Mouse (Mus musculus) bone marrow macrophage, adult 2 months (primary cell): ENCODE measurements around the gene Isyna1. TPM values are rescaled to one million over a fixed set of nuclear protein-coding genes. Genes with fewer than 3 reads are reported as not detected.

Experiments used
- H3K27ac ChIP-seq: 2 replicates; pipeline ENCODE4 v1.5.1; 2012; ENCODE audit warnings: low read depth, low read length; ENCODE audit not compliant: insufficient read depth
- H3K4me1 ChIP-seq: 2 replicates; pipeline ENCODE4 v1.6.1; 2012; ENCODE audit warnings: low read length; ENCODE audit not compliant: control insufficient read depth, insufficient read depth
- H3K4me3 ChIP-seq: 2 replicates; pipeline ENCODE4 v1.5.1; 2012; ENCODE audit warnings: mild to moderate bottlenecking, low read length, moderate library complexity; ENCODE audit not compliant: insufficient read depth
- CTCF ChIP-seq: IDR thresholded peaks from 2 replicates; pipeline ENCODE4 v1.5.1; 2012; ENCODE audit warnings: low read depth, mild to moderate bottlenecking, low read length, moderate library complexity
- POLR2A ChIP-seq: IDR thresholded peaks from 2 replicates; pipeline ENCODE4 v1.6.1; 2012; ENCODE audit warnings: mild to moderate bottlenecking, low read depth, low read length, borderline replicate concordance
- polyA plus RNA-seq: library from polyadenylated mRNA; stranded (reverse); fragments of >200 nt; gene quantifications from 2 replicates; pipeline ENCODE4 v1.2.4, GENCODE M21; 2012; ENCODE audit not compliant: missing spikeins, insufficient read depth, insufficient read length

Isyna1 gene
- polyA plus RNA-seq, 1 experiment: 36.0 TPM

GRCm38 (mm10) chr8:70600473-70601270, 6.5 kb downstream of the Isyna1 start:
- no peak overlapping the region for H3K4me3 ChIP-seq
- H3K27ac ChIP-seq: peak overlapping the region; percentile 21; the same call in 1 of the 2 replicates
- TF ChIP-seq POLR2A: no peak
- 0 out of 2 replicates have a peak, but pooled peaks have one; percentile 5 for TF ChIP-seq CTCF
- peaks cover 20% of the 10 kb centered on the region for H3K4me1 ChIP-seq

GRCm38 (mm10) chr8:70601271-70601649, 7.1 kb downstream of the Isyna1 start:
- TF ChIP-seq POLR2A (no peak), CTCF (no peak)
- Histone ChIP-seq H3K4me3 (no peak overlapping the region), H3K4me1 (peaks cover 24% of the 10 kb centered on the region), H3K27ac (no peak overlapping the region)

- H3K4me1 ChIP-seq: peaks cover 31% of the 10 kb centered on the region
- no peak overlapping the region for H3K4me3 ChIP-seq
- no peak for TF ChIP-seq POLR2A
- no peak for TF ChIP-seq CTCF
- no peak overlapping the region for H3K27ac ChIP-seq
These were observed 8.1 kb downstream of the Isyna1 start for GRCm38 (mm10) chr8:70602139-70602811.

GRCm38 (mm10) chr8:70604558-70604957, 10.4 kb downstream of the Isyna1 start:
- TF ChIP-seq POLR2A (no peak), CTCF (no peak)
- H3K4me1 ChIP-seq: peaks cover 34% of the 10 kb centered on the region
- no peak overlapping the region for H3K27ac ChIP-seq
- no peak overlapping the region for H3K4me3 ChIP-seq

- peaks cover 24% of the 10 kb centered on the region for H3K4me1 ChIP-seq
- no peak overlapping the region for H3K27ac ChIP-seq
- peak overlapping the region; percentile 84 for H3K4me3 ChIP-seq
- no peak for TF ChIP-seq CTCF
- no peak for TF ChIP-seq POLR2A
These were observed 12.0 kb downstream of the Isyna1 start for GRCm38 (mm10) chr8:70605871-70606779.

GRCm38 (mm10) chr8:70606780-70607602, 12.8 kb downstream of the Isyna1 start:
- peaks cover 21% of the 10 kb centered on the region for H3K4me1 ChIP-seq
- peak overlapping the region; percentile 84 for H3K4me3 ChIP-seq
- TF ChIP-seq CTCF: no peak
- no peak for TF ChIP-seq POLR2A
- H3K27ac ChIP-seq: peak overlapping the region; percentile 76; the same call in 1 of the 2 replicates

- Histone ChIP-seq H3K27ac (peak overlapping the region; percentile 76), H3K4me3 (peak overlapping the region; percentile 84), H3K4me1 (peaks cover 24% of the 10 kb centered on the region)
- TF ChIP-seq CTCF: no peak
- no peak for TF ChIP-seq POLR2A
These were observed 13.4 kb downstream of the Isyna1 start for GRCm38 (mm10) chr8:70607603-70607897.

- TF ChIP-seq POLR2A (no peak), CTCF (no peak)
- H3K4me1 ChIP-seq: peaks cover 26% of the 10 kb centered on the region
- peak overlapping the region; percentile 76 for H3K27ac ChIP-seq
- H3K4me3 ChIP-seq: peak overlapping the region; percentile 84
These were observed 13.9 kb downstream of the Isyna1 start for GRCm38 (mm10) chr8:70607898-70608748.
